Mouse (Mus musculus) G1E (cell line): ENCODE measurements around the gene Ndufs6.

ENCODE experiments used
- CTCF ChIP-seq: IDR thresholded peaks from 2 replicates; pipeline ENCODE4 v1.5.1; 2012; ENCODE audit warnings: low read depth, low read length, inconsistent platforms, mixed read lengths
- GATA1 ChIP-seq: IDR thresholded peaks from 2 replicates; pipeline ENCODE4 v1.6.1; 2012; ENCODE audit warnings: borderline replicate concordance, low read length, inconsistent platforms, mixed read lengths
- POLR2AphosphoS5 ChIP-seq: IDR thresholded peaks from 2 replicates; pipeline ENCODE4 v1.6.1; 2012; ENCODE audit warnings: low read depth, low read length, inconsistent platforms; ENCODE audit not compliant: insufficient replicate concordance
- TAL1 ChIP-seq: conservative IDR thresholded peaks from 2 replicates; pipeline ENCODE4 v1.6.1; 2012; ENCODE audit warnings: low read depth, low read length, inconsistent platforms, mixed read lengths

DNA sequence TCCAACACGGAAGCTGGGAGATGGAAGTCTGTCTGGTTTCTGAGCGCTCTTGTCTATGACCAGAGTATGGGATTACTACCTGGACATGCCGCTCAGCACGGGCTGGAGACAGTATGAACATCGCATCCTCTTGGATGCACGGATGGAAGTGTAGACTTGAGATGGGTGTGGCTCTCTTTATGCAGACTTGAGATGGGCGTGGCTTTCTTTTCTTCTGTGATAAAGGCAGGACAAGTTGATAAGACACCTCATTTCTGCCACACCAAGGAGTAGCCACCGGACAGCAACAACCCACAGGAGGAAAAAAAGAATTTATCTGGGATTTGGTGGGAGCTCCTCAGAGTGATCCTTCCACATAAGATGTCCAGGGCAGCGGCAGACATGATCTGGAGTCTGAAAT, 22.4 kb upstream of the Ndufs6 start:
- TF ChIP-seq CTCF (no peak), TAL1 (no peak), GATA1 (no peak), POLR2AphosphoS5 (no peak)
